Mouse (Mus musculus): ENCODE measurements at regions not wholly inside any gene's neighbourhood (a gene's known extent, or its start where the extent isn't known, plus 50 kb on each side); places are given as distances from the start of the nearest gene placed in this dataset.

DNA sequence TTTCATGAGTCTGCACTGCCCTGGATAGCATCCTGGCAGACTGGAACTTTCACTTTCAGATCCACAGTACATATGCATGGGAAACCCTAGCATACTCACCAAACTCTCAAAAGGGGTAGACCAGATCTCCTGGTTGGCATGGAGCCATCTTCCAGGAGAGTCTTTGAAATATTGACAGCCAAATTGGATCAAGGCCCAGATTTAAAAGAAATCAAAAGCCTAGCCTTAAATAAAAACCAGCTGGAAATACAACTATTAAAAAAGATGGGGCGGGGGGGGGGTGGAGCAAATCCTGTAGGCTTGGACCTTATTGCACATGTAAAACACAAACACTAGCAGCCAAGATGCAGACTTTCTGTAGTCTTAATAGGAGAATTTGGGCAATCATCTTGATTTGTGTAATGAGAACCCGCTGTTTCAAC lies 249.7 kb upstream of the Clnk start:
- TF ChIP-seq FLI1 (IDR thresholded peaks at IDR 0.05; ENCODE audit: low read length) (no peak), GATA1 (IDR thresholded peaks at IDR 0.05; ENCODE audit: borderline replicate concordance, low read length) (no peak)

Data from megakaryocyte, embryonic 14.5 days (primary cell).